Mouse (Mus musculus) yolk sac, embryonic 10.5 days (tissue): ENCODE data around the gene Gm21822.
"Not testable (repeated sequence)": the region's sequence is repeated elsewhere in the genome, so short reads cannot be mapped to it uniquely, and the experiment has no call there.

Experiments used
- DNase-seq: peaks from one replicate; pipeline ENCODE4 v3.0.0-alpha.2; 2017; ENCODE audit warnings: low spot score

Gm21822 gene

DNA sequence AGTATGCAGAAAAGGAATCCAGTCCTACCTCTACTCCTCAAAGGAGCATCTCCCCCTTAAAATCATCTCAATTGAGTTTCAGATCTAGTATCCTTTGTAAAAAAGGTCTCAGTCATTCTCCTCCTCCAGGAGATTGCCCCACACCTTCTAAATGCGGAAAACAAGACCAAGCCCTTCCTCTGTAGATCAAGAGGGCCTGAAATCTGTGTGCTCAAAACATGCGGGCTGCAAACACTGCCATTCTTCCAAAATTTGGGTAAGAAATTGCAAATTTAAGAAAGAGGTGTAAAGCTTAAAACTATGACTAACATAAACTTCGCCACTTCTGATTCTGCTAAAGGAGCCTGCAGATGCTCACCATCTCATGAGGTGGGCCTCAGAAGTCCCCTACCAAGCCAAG, at the start of gene Gm21822:
Gm21822 (plus strand) TSS at position 301 of the 400 bp plus-strand sequence.
- DNase-seq, result not testable (repeated sequence)
